Mouse (Mus musculus) embryonic facial prominence, embryonic 15.5 days (tissue): Measurements from ENCODE around the gene Slc22a23. TPM values are rescaled to one million over a fixed set of nuclear protein-coding genes. Genes with fewer than 3 reads are reported as not detected.

Source experiments
- ATAC-seq: fragments of 200-750 bp; cut with Nextera tagmentation; 2 replicates; pipeline ENCODE4 v1.8.0; 2017; ENCODE audit warnings: low read depth, moderate TSS enrichment; ENCODE audit not compliant: insufficient number of reproducible peaks, low FRiP score, low TSS enrichment
- H3K27ac ChIP-seq: fragments of 300-500 bp; sonication (generic); replicated peaks from 2 replicates; pipeline ENCODE4 v1.5.1; 2015; ENCODE audit warnings: mild to moderate bottlenecking, inconsistent platforms
- H3K27me3 ChIP-seq: fragments of 300-500 bp; sonication (generic); 2 replicates; pipeline ENCODE4 v1.6.1; 2015; ENCODE audit warnings: inconsistent platforms
- H3K36me3 ChIP-seq: fragments of 300-500 bp; sonication (generic); 2 replicates; pipeline ENCODE4 v1.6.1; 2015; ENCODE audit warnings: mild to moderate bottlenecking, inconsistent platforms
- H3K4me1 ChIP-seq: fragments of 300-500 bp; sonication (generic); 2 replicates; pipeline ENCODE4 v1.6.1; 2015; ENCODE audit warnings: inconsistent platforms
- H3K4me2 ChIP-seq: fragments of 300-500 bp; sonication (generic); replicated peaks from 2 replicates; pipeline ENCODE4 v1.6.1; 2015; ENCODE audit warnings: mild to moderate bottlenecking, inconsistent platforms
- H3K4me3 ChIP-seq: fragments of 300-500 bp; sonication (generic); replicated peaks from 2 replicates; pipeline ENCODE4 v1.5.1; 2015; ENCODE audit warnings: mild to moderate bottlenecking, inconsistent platforms
- H3K9ac ChIP-seq: fragments of 300-500 bp; sonication (generic); 2 replicates; pipeline ENCODE4 v1.6.1; 2015; ENCODE audit warnings: inconsistent platforms
- H3K9me3 ChIP-seq: fragments of 300-500 bp; sonication (generic); replicated peaks from 2 replicates; pipeline ENCODE4 v1.6.1; 2016; ENCODE audit warnings: inconsistent platforms
- WGBS: fragments of 180-500 bp; shearing (Covaris S2); methylation state at CpG from one replicate; pipeline ENCODE4 v1.1.7; 2015; 5-methylcytosine and 5-hydroxymethylcytosine counted together
- polyA plus RNA-seq: library from polyadenylated mRNA; unstranded; fragments of >200 nt; fragmentation: Nextera tagmentation; extraction: Ambion mirVana; gene quantifications from 2 replicates; pipeline ENCODE4 v1.2.1, GENCODE M21; 2015

Slc22a23 gene
- polyA plus RNA-seq, 1 experiment from 2014 or later = 4.6 TPM

DNA sequence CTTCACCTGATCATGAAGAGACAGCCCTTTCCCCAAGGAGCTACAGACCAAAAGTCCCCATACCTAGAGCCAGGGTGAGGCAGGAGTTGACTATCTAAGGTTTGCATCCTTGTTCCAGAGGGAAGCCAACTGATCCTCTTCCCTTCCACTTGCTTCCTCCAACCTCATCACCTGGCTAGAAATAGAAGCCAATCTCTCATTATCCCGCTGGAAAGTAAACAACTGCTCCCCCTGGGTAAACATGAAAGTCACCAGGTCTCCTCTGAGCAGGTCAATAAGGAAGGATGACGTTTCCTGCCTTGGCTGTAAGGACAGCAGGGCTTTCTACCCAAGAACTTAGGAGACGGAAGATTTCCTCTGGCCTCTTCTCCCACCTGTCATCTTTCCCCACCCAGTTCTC, 98.2 kb downstream of the Slc22a23 start:
- WGBS = 58% methylated on average over 3 of the region's 3 CpGs
- Histone ChIP-seq H3K9me3 (no peaks in the 10 kb centered on the region), H3K4me2 (no peak overlapping the region), H3K4me3 (no peak overlapping the region), H3K36me3 (no peaks in the 10 kb centered on the region), H3K27me3 (no peaks in the 10 kb centered on the region), H3K9ac (no peak overlapping the region), H3K4me1 (peaks cover 16% of the 10 kb centered on the region), H3K27ac (no peak overlapping the region)
- no peak for ATAC-seq

DNA sequence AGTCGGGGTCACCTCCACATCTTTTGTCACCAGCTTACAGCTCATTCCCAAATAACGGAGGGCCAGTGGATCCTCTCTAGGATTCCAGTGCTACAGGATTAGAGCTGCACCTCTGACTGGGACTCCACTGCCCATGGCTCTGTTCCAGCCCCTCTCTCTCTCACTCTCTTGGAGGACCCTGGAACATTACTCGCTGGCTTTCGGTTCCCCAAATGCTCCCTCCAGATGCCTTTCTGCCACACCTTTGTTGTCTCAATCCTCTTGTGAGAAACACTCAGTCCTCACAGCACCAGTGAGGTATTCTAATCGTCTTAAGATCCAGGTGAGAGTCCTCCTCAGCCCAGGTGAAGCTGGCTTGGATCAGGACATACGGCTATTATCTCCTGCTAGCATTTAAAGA, 99.8 kb downstream of the Slc22a23 start:
- ATAC-seq = no peak
- Histone ChIP-seq H3K9ac (no peak overlapping the region), H3K9me3 (no peaks in the 10 kb centered on the region), H3K4me3 (no peak overlapping the region), H3K27ac (no peak overlapping the region), H3K27me3 (no peaks in the 10 kb centered on the region), H3K4me2 (no peak overlapping the region), H3K36me3 (no peaks in the 10 kb centered on the region), H3K4me1 (peaks cover 16% of the 10 kb centered on the region)
- 70% methylated on average over 6 of the region's 6 CpGs for WGBS

DNA sequence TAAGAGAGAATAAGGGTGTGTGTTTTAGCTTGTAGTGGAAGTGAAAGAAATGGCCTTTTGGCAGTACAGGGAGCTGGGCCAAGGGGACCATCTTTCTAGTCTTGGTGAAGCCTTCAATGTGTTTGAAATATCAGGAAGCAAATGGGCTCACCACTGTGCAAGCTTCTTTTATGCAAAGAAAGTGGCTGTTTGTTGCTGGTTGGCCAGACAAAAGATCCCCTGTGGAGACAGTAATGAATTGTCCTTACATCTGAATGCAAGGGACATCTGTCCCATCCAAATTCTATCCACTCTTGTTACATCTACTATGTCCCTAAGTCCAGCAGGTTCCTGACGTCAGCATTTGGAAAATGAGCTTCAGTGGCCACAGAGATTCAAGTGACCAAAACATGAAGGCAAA, 100.8 kb downstream of the Slc22a23 start:
- Histone ChIP-seq H3K4me1 (peaks cover 17% of the 10 kb centered on the region), H3K4me3 (no peak overlapping the region), H3K9ac (no peak overlapping the region), H3K9me3 (no peaks in the 10 kb centered on the region), H3K27ac (no peak overlapping the region), H3K4me2 (no peak overlapping the region), H3K36me3 (no peaks in the 10 kb centered on the region), H3K27me3 (no peaks in the 10 kb centered on the region)
- WGBS = 32% methylated on average over 1 of the region's 1 CpGs
- ATAC-seq = no peak

DNA sequence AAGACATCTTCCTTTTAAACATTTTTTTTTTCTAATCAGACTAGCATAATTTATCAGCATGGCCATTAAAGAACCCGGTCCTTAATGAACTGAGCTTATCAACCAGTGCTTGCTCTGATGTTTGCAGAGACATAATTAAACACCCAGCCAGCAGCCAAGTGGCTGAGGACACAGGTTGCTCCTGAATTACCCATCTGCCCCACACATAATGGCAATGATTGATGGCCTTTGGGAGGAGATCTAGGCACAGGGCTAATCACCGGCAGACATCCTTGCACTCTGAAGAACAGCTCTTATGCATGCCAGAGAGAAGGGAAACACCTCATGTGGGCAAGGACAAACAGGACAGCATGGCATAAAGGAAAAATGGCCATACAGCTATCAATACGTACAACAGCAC, 102.8 kb downstream of the Slc22a23 start:
- H3K4me1 ChIP-seq = peaks cover 15% of the 10 kb centered on the region
- H3K27ac ChIP-seq = no peak overlapping the region
- H3K9ac ChIP-seq = no peak overlapping the region
- no peak overlapping the region for H3K4me3 ChIP-seq
- no peaks in the 10 kb centered on the region for H3K27me3 ChIP-seq
- H3K4me2 ChIP-seq = no peak overlapping the region
- H3K9me3 ChIP-seq = no peaks in the 10 kb centered on the region
- 78% methylated on average over 3 of the region's 3 CpGs for WGBS
- ATAC-seq = no peak
- H3K36me3 ChIP-seq = no peaks in the 10 kb centered on the region

DNA sequence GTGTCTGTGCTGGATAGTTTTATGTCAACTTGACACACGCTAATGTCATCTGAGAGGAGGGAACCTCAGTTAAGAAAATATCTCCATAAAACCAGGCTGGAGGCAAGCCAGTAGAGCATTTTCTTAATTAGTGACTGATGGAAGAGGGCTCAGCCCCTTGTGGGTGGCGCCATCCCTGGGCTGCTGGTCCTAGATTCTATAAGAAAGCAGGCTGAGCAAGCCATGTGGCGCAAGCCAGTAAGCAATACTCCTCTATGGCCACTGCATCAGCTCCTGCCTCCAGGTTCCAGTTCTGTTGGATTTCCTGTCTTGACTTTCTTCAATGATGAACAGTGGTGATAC, 104.9 kb downstream of the Slc22a23 start:
- Histone ChIP-seq H3K4me1 (peaks cover 15% of the 10 kb centered on the region), H3K4me2 (no peak overlapping the region), H3K9me3 (no peaks in the 10 kb centered on the region), H3K36me3 (no peaks in the 10 kb centered on the region), H3K9ac (no peak overlapping the region), H3K27me3 (no peaks in the 10 kb centered on the region), H3K4me3 (no peak overlapping the region), H3K27ac (no peak overlapping the region)
- ATAC-seq = no peak
- 57% methylated on average over 3 of the region's 3 CpGs for WGBS

DNA sequence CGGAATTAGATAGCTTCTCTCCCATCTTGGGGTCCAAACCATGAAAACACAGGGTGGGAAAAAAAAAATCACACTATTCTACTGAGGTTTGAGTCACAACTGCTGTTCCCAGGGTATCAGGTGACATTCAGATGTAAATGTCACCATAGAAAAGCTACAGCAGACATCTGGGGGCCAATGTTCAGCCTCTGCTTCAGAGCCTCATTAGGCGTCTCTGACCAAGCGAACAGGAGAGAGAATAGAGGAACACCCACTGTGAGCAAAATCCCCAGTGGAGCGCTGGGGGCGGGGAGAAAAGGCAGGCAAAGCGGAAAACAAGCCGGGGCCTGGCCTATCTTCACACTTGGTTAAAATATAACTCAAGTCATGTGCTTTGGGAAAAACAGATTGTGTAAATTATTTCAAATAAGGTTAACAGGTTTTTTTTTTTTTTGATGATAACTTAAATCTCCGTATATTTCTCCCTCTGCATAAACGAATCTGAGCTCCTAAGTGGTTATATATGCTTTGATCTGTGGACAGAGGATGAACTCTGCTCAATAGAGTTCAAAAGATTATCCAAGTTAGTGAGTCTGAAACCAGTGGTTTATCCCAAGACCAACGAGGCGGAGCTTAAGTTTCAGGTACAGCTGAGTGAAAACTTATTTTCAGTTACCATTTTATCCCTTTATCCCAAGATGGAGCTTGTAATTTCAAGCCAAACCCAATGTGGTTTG, 105.5 kb downstream of the Slc22a23 start:
- no peak overlapping the region for H3K4me2 ChIP-seq
- no peak for ATAC-seq
- peaks cover 15% of the 10 kb centered on the region for H3K4me1 ChIP-seq
- H3K36me3 ChIP-seq = no peaks in the 10 kb centered on the region
- no peaks in the 10 kb centered on the region for H3K9me3 ChIP-seq
- H3K9ac ChIP-seq = no peak overlapping the region
- H3K27me3 ChIP-seq = no peaks in the 10 kb centered on the region
- WGBS = 17% methylated on average over 11 of the region's 11 CpGs
- no peak overlapping the region for H3K4me3 ChIP-seq
- H3K27ac ChIP-seq = peak overlapping the region; percentile 3; the same call in 1 of the 2 replicates

DNA sequence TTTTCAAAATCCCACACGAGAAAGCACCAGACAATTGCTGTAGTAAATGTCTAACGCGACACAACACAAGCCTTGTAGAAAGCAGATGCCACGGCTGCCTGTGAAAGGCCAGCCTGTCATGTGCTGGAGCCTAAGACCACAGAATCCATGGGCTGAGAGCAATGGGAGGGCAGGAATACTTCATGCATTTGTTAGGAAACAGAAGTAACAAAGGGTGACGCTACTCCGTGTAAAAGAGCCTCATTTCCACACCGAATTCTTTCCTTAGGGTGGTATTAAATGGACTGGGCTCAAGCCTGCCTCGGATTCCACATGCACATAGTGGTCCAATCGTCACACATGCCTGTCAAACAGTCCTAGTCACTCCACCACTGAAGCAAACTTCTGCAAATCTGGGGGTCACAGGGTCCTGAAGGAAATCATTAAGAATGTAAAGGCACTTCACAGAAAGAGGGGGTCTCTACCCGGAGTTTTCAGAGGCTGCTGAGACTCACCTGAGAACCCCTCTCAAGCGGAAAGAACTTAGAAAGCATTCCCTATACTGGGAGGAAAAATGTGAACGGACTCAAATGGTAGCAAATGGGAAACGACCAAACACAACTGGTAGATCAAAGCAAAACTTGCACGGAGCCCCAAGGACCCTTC, 106.2 kb downstream of the Slc22a23 start:
- ATAC-seq = no peak
- Histone ChIP-seq H3K9ac (no peak overlapping the region), H3K4me3 (no peak overlapping the region), H3K27ac (0 out of 2 replicates have a peak overlapping the region, but pooled peaks have one; percentile 39), H3K4me2 (no peak overlapping the region), H3K9me3 (no peaks in the 10 kb centered on the region), H3K36me3 (no peaks in the 10 kb centered on the region), H3K27me3 (no peaks in the 10 kb centered on the region), H3K4me1 (peaks cover 17% of the 10 kb centered on the region)
- 18% methylated on average over 14 of the region's 14 CpGs for WGBS

DNA sequence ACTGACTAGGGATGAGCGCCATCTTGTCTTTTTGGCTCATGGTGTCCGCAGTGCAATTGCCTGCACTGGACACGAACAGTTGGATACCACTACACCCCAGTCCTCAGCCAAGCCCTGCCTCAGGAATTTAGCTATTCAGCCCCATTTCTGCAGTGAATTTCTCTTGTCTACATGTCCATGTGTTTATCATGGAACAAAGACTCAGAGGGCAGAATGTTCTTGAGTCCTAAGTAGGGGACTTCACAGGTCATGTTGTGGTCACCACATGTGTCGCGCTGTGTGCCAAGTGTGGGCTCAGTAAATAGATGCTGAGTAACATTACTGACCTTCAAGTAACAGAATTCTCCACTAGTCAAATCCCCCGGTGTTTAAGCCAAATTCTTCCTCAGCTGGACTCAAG, 109.9 kb downstream of the Slc22a23 start:
- WGBS = 91% methylated on average over 6 of the region's 6 CpGs
- Histone ChIP-seq H3K9me3 (no peaks in the 10 kb centered on the region), H3K4me1 (peaks cover 24% of the 10 kb centered on the region), H3K9ac (no peak overlapping the region), H3K4me3 (no peak overlapping the region), H3K36me3 (no peaks in the 10 kb centered on the region), H3K4me2 (no peak overlapping the region), H3K27ac (no peak overlapping the region), H3K27me3 (no peaks in the 10 kb centered on the region)
- no peak for ATAC-seq

DNA sequence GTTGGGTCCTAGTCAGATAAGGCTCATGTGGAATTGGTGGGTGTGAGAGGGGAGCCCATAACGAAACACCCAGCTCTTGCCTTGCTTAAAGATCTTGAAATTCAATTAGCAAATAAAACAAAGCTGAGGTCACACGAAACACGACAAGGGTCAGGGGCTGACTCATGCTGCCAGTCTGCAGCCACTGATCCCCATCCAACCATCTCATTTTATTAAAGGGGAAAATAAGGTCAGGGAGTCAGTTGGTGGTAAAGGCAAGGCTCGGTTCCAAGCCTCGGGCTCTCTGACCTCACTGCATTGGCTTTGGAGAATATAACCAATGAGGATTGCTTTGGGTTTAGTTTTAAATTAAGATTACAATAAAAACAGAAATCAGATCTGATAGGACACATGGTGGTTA, 110.5 kb downstream of the Slc22a23 start:
- H3K36me3 ChIP-seq = no peaks in the 10 kb centered on the region
- no peak overlapping the region for H3K9ac ChIP-seq
- peaks cover 23% of the 10 kb centered on the region for H3K4me1 ChIP-seq
- no peaks in the 10 kb centered on the region for H3K9me3 ChIP-seq
- no peak overlapping the region for H3K4me3 ChIP-seq
- no peak overlapping the region for H3K4me2 ChIP-seq
- no peaks in the 10 kb centered on the region for H3K27me3 ChIP-seq
- no peak overlapping the region for H3K27ac ChIP-seq
- 62% methylated on average over 5 of the region's 5 CpGs for WGBS
- ATAC-seq = no peak

DNA sequence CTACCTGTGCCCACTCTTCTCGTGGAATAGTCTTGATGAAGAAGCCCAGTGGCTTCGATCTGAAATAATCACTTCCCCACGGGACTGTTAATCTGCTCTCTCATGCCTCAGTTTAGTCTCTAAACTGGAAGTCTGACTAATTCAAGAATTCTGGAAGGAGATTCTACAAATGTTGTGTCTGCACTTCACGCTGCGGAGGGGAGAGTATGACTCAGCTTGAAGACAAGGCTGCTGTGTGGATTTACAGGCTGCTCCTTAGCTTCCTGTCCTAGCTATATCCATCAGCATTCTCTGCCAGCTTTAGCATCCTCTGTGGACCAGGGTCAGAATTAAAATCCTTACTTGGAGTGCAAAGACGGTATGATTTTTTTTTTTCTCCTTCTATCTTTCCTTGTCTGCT, 112.0 kb downstream of the Slc22a23 start:
- no peak for ATAC-seq
- no peaks in the 10 kb centered on the region for H3K9me3 ChIP-seq

DNA sequence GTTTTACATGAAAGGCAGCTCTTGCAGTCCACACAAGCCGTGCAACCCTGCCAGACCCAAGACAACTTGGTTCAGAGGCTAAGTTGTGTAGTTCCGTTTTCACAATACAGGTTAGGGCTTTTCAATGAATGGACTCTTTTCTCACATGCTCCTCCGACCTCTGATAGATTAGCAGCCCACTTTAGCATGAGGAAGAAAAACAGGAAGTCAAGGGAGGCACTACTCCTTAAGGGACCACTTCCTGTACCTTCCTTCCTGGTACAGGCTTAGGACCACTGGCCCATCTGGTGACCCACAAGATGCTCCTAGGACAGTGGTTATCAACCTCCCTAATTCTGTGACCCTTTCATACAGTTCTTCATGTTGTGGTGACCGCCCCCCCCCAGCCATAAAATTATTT, 116.1 kb downstream of the Slc22a23 start:
- no peak overlapping the region for H3K4me3 ChIP-seq
- H3K36me3 ChIP-seq = no peaks in the 10 kb centered on the region
- H3K27me3 ChIP-seq = no peaks in the 10 kb centered on the region
- WGBS = 62% methylated on average over 4 of the region's 4 CpGs
- no peak for ATAC-seq
- peaks cover 11% of the 10 kb centered on the region; the same call in 1 of the 2 replicates for H3K4me1 ChIP-seq
- H3K4me2 ChIP-seq = no peak overlapping the region
- no peak overlapping the region for H3K9ac ChIP-seq
- H3K27ac ChIP-seq = no peak overlapping the region
- no peaks in the 10 kb centered on the region for H3K9me3 ChIP-seq

More for the DNA sequence above, 112.0 kb downstream of the Slc22a23 start:
- no peak overlapping the region for H3K4me2 ChIP-seq
- H3K36me3 ChIP-seq = no peaks in the 10 kb centered on the region
- H3K27me3 ChIP-seq = no peaks in the 10 kb centered on the region
- no peak overlapping the region for H3K4me3 ChIP-seq
- 54% methylated on average over 6 of the region's 6 CpGs for WGBS
- no peak overlapping the region for H3K27ac ChIP-seq
- H3K9ac ChIP-seq = no peak overlapping the region
- peaks cover 12% of the 10 kb centered on the region; the same call in 1 of the 2 replicates for H3K4me1 ChIP-seq
